Mouse (Mus musculus): ENCODE measurements around the gene Galnt6.

- TF ChIP-seq CTCF (conservative IDR thresholded peaks at IDR 0.05; ENCODE audit: low read length): no peak
- TF ChIP-seq POU5F1 (IDR thresholded peaks at IDR 0.05; ENCODE audit: borderline replicate concordance, low read length): no peak
- TF ChIP-seq NANOG (IDR thresholded peaks at IDR 0.05; ENCODE audit: borderline replicate concordance, low read length): no peak
Observed at GRCm38 (mm10) chr15:100727834-100728233, 1.3 kb downstream of the Galnt6 start.
